Mouse (Mus musculus): ENCODE measurements around the gene Uvrag. TPM values are rescaled to one million over a fixed set of nuclear protein-coding genes. Genes with fewer than 3 reads are reported as not detected.

Gene Uvrag
- polyA plus RNA-seq, 1 experiment from 2014 or later, result 14.8 TPM

GRCm38 (mm10) chr7:98926906-98927528, 213.9 kb downstream of the Uvrag start:
- no peak overlapping the region for H3K4me3 ChIP-seq
- no peak overlapping the region for H3K27ac ChIP-seq (replicated peaks)
- no peaks in the 10 kb centered on the region for H3K9me3 ChIP-seq
- ATAC-seq (ENCODE audit: extremely low read depth, insufficient number of reproducible peaks, low FRiP score, low TSS enrichment), result no peak
- H3K36me3 ChIP-seq, result no peaks in the 10 kb centered on the region
- no peaks in the 10 kb centered on the region for H3K27me3 ChIP-seq (replicated peaks)
- H3K4me1 ChIP-seq, result peaks cover 37% of the 10 kb centered on the region
- H3K4me2 ChIP-seq, result no peak overlapping the region
- WGBS, result 79% methylated on average over 10 of the region's 10 CpGs
- no peak overlapping the region for H3K9ac ChIP-seq

- WGBS, result 74% methylated on average over 18 of the region's 18 CpGs
- H3K36me3 ChIP-seq, result no peaks in the 10 kb centered on the region
- 0 out of 2 replicates have a peak overlapping the region, but pooled peaks have one; percentile 24 for H3K27ac ChIP-seq (replicated peaks)
- H3K4me1 ChIP-seq, result peaks cover 34% of the 10 kb centered on the region
- H3K4me2 ChIP-seq, result no peak overlapping the region
- H3K9me3 ChIP-seq, result no peaks in the 10 kb centered on the region
- no peak overlapping the region for H3K4me3 ChIP-seq
- no peaks in the 10 kb centered on the region for H3K27me3 ChIP-seq (replicated peaks)
- no peak for ATAC-seq (ENCODE audit: extremely low read depth, insufficient number of reproducible peaks, low FRiP score, low TSS enrichment)
- no peak overlapping the region for H3K9ac ChIP-seq
Observed at GRCm38 (mm10) chr7:98924380-98924869, 216.5 kb downstream of the Uvrag start.

GRCm38 (mm10) chr7:98922984-98923383, 218.0 kb downstream of the Uvrag start:
- Histone ChIP-seq H3K9ac (no peak overlapping the region), H3K4me3 (no peak overlapping the region), H3K36me3 (no peaks in the 10 kb centered on the region), H3K27me3 (replicated peaks) (no peaks in the 10 kb centered on the region), H3K9me3 (no peaks in the 10 kb centered on the region), H3K27ac (replicated peaks) (no peak overlapping the region), H3K4me2 (no peak overlapping the region), H3K4me1 (peaks cover 22% of the 10 kb centered on the region)
- ATAC-seq (ENCODE audit: extremely low read depth, insufficient number of reproducible peaks, low FRiP score, low TSS enrichment), result no peak
- 75% methylated on average over 5 of the region's 5 CpGs for WGBS

- no peak overlapping the region for H3K9ac ChIP-seq
- no peaks in the 10 kb centered on the region for H3K27me3 ChIP-seq (replicated peaks)
- no peak for ATAC-seq (ENCODE audit: extremely low read depth, insufficient number of reproducible peaks, low FRiP score, low TSS enrichment)
- WGBS, result 61% methylated on average over 5 of the region's 5 CpGs
- H3K36me3 ChIP-seq, result no peaks in the 10 kb centered on the region
- no peak overlapping the region for H3K4me3 ChIP-seq
- H3K4me1 ChIP-seq, result peaks cover 10% of the 10 kb centered on the region; the same call in 1 of the 2 replicates
- H3K27ac ChIP-seq (replicated peaks), result 0 out of 2 replicates have a peak overlapping the region, but pooled peaks have one; percentile 1
- H3K4me2 ChIP-seq, result no peak overlapping the region
- H3K9me3 ChIP-seq, result no peaks in the 10 kb centered on the region
Observed at GRCm38 (mm10) chr7:98917407-98917806, 223.5 kb downstream of the Uvrag start.

GRCm38 (mm10) chr7:98916581-98916980, 224.4 kb downstream of the Uvrag start:
- H3K27me3 ChIP-seq (replicated peaks), result no peaks in the 10 kb centered on the region
- H3K4me2 ChIP-seq, result no peak overlapping the region
- no peak overlapping the region for H3K27ac ChIP-seq (replicated peaks)
- peaks cover 10% of the 10 kb centered on the region; the same call in 1 of the 2 replicates for H3K4me1 ChIP-seq
- no peaks in the 10 kb centered on the region for H3K36me3 ChIP-seq
- no peaks in the 10 kb centered on the region for H3K9me3 ChIP-seq
- H3K4me3 ChIP-seq, result no peak overlapping the region
- no peak overlapping the region for H3K9ac ChIP-seq
- no peak for ATAC-seq (ENCODE audit: extremely low read depth, insufficient number of reproducible peaks, low FRiP score, low TSS enrichment)
- 83% methylated on average over 6 of the region's 6 CpGs for WGBS

- no peak for ATAC-seq (ENCODE audit: extremely low read depth, insufficient number of reproducible peaks, low FRiP score, low TSS enrichment)
- H3K9ac ChIP-seq, result no peak overlapping the region
- WGBS, result 81% methylated on average over 2 of the region's 2 CpGs
- no peaks in the 10 kb centered on the region for H3K36me3 ChIP-seq
- no peaks in the 10 kb centered on the region for H3K27me3 ChIP-seq (replicated peaks)
- no peak overlapping the region for H3K4me2 ChIP-seq
- H3K4me3 ChIP-seq, result no peak overlapping the region
- no peaks in the 10 kb centered on the region for H3K9me3 ChIP-seq
- no peak overlapping the region for H3K27ac ChIP-seq (replicated peaks)
- peaks cover 9% of the 10 kb centered on the region for H3K4me1 ChIP-seq
Observed at GRCm38 (mm10) chr7:98912953-98913360, 228.0 kb downstream of the Uvrag start.

GRCm38 (mm10) chr7:98911276-98911675, 229.7 kb downstream of the Uvrag start:
- H3K9ac ChIP-seq, result no peak overlapping the region
- H3K4me2 ChIP-seq, result no peak overlapping the region
- ATAC-seq (ENCODE audit: extremely low read depth, insufficient number of reproducible peaks, low FRiP score, low TSS enrichment), result no peak
- no peak overlapping the region for H3K27ac ChIP-seq (replicated peaks)
- H3K9me3 ChIP-seq, result no peaks in the 10 kb centered on the region
- H3K36me3 ChIP-seq, result no peaks in the 10 kb centered on the region
- no peaks in the 10 kb centered on the region for H3K27me3 ChIP-seq (replicated peaks)
- H3K4me3 ChIP-seq, result no peak overlapping the region
- peaks cover 7% of the 10 kb centered on the region for H3K4me1 ChIP-seq
- WGBS, result 68% methylated on average over 8 of the region's 8 CpGs

- 79% methylated on average over 11 of the region's 11 CpGs for WGBS
- Histone ChIP-seq H3K27ac (replicated peaks) (no peak overlapping the region), H3K9ac (no peak overlapping the region), H3K4me1 (peaks cover 12% of the 10 kb centered on the region), H3K36me3 (no peaks in the 10 kb centered on the region), H3K27me3 (replicated peaks) (no peaks in the 10 kb centered on the region), H3K4me2 (no peak overlapping the region), H3K9me3 (no peaks in the 10 kb centered on the region), H3K4me3 (no peak overlapping the region)
- ATAC-seq (ENCODE audit: extremely low read depth, insufficient number of reproducible peaks, low FRiP score, low TSS enrichment), result no peak
Observed at GRCm38 (mm10) chr7:98910712-98911111, 230.2 kb downstream of the Uvrag start.

- Histone ChIP-seq H3K36me3 (no peaks in the 10 kb centered on the region), H3K9ac (no peak overlapping the region), H3K4me3 (no peak overlapping the region), H3K4me2 (no peak overlapping the region), H3K4me1 (peaks cover 17% of the 10 kb centered on the region), H3K27me3 (replicated peaks) (no peaks in the 10 kb centered on the region), H3K27ac (replicated peaks) (no peak overlapping the region), H3K9me3 (no peaks in the 10 kb centered on the region)
- ATAC-seq (ENCODE audit: extremely low read depth, insufficient number of reproducible peaks, low FRiP score, low TSS enrichment), result no peak
- WGBS, result 79% methylated on average over 11 of the region's 11 CpGs
Observed at GRCm38 (mm10) chr7:98910164-98910563, 230.8 kb downstream of the Uvrag start.

- H3K27me3 ChIP-seq (replicated peaks), result no peaks in the 10 kb centered on the region
- WGBS, result 82% methylated on average over 4 of the region's 4 CpGs
- no peak for ATAC-seq (ENCODE audit: extremely low read depth, insufficient number of reproducible peaks, low FRiP score, low TSS enrichment)
- H3K4me3 ChIP-seq, result no peak overlapping the region
- H3K36me3 ChIP-seq, result no peaks in the 10 kb centered on the region
- H3K4me2 ChIP-seq, result no peak overlapping the region
- no peak overlapping the region for H3K9ac ChIP-seq
- peaks cover 32% of the 10 kb centered on the region for H3K4me1 ChIP-seq
- no peak overlapping the region for H3K27ac ChIP-seq (replicated peaks)
- no peaks in the 10 kb centered on the region for H3K9me3 ChIP-seq
Observed at GRCm38 (mm10) chr7:98907476-98907875, 233.5 kb downstream of the Uvrag start.

- Histone ChIP-seq H3K27ac (replicated peaks) (peak overlapping the region; percentile 20), H3K36me3 (no peaks in the 10 kb centered on the region), H3K27me3 (replicated peaks) (no peaks in the 10 kb centered on the region), H3K4me2 (no peak overlapping the region), H3K4me3 (no peak overlapping the region), H3K4me1 (peaks cover 43% of the 10 kb centered on the region), H3K9me3 (0 out of 2 replicates have a peak, but pooled peaks cover 5% of the 10 kb centered on the region), H3K9ac (no peak overlapping the region)
- ATAC-seq (ENCODE audit: extremely low read depth, insufficient number of reproducible peaks, low FRiP score, low TSS enrichment), result no peak
- WGBS, result 75% methylated on average over 21 of the region's 21 CpGs
Observed at GRCm38 (mm10) chr7:98904659-98905362, 236.1 kb downstream of the Uvrag start.

Data from heart, embryonic 13.5 days (tissue).